Mouse (Mus musculus) hindbrain, embryonic 16.5 days (tissue): ENCODE measurements around the gene Ddn. TPM values are rescaled to one million over a fixed set of nuclear protein-coding genes. Genes with fewer than 3 reads are reported as not detected.

Source experiments
- ATAC-seq: fragments of 200-750 bp; cut with Nextera tagmentation; 2 replicates; pipeline ENCODE4 v1.8.0; 2017; ENCODE audit warnings: moderate TSS enrichment, moderate library complexity
- H3K27ac ChIP-seq: fragments of 300-500 bp; sonication (generic); 2 replicates; pipeline ENCODE4 v1.5.1; 2014; ENCODE audit warnings: low read depth, mild to moderate bottlenecking, control low read depth, low read length, moderate library complexity
- H3K27me3 ChIP-seq: fragments of 300-500 bp; sonication (generic); replicated peaks from 2 replicates; pipeline ENCODE4 v1.6.1; 2014; ENCODE audit warnings: low read length; ENCODE audit not compliant: control insufficient read depth, insufficient read depth
- H3K36me3 ChIP-seq: fragments of 300-500 bp; sonication (generic); 2 replicates; pipeline ENCODE4 v1.6.1; 2014; ENCODE audit warnings: mild to moderate bottlenecking, low read length, moderate library complexity, mixed read lengths; ENCODE audit not compliant: control insufficient read depth, insufficient read depth
- H3K4me1 ChIP-seq: fragments of 300-500 bp; sonication (generic); 2 replicates; pipeline ENCODE4 v1.6.1; 2014; ENCODE audit warnings: low read depth, low read length; ENCODE audit not compliant: control insufficient read depth, insufficient read depth
- H3K4me2 ChIP-seq: fragments of 300-500 bp; sonication (generic); 2 replicates; pipeline ENCODE4 v1.6.1; 2014; ENCODE audit warnings: mild to moderate bottlenecking, low read length, control low read depth, moderate library complexity
- H3K4me3 ChIP-seq: fragments of 300-500 bp; sonication (generic); 2 replicates; pipeline ENCODE4 v1.5.1; 2014; ENCODE audit warnings: mild to moderate bottlenecking, low read length, control low read depth, moderate library complexity
- H3K9ac ChIP-seq: fragments of 300-500 bp; sonication (generic); 2 replicates; pipeline ENCODE4 v1.6.1; 2014; ENCODE audit warnings: low read depth, mild to moderate bottlenecking, control low read depth, low read length, moderate library complexity
- H3K9me3 ChIP-seq: fragments of 300-500 bp; sonication (generic); 2 replicates; pipeline ENCODE4 v1.6.1; 2014; ENCODE audit warnings: mild to moderate bottlenecking, low read length, moderate library complexity; ENCODE audit not compliant: control insufficient read depth
- WGBS: fragments of 180-500 bp; shearing (Covaris S2); extraction: QIAGEN DNeasy Blood & Tissue Kit; methylation state at CpG from one replicate; pipeline ENCODE4 v1.1.7; 2014; 5-methylcytosine and 5-hydroxymethylcytosine counted together
- polyA plus RNA-seq: library from polyadenylated mRNA; unstranded; fragments of >200 nt; fragmentation: Nextera tagmentation; extraction: Ambion mirVana; gene quantifications from 2 replicates; pipeline ENCODE4 v1.2.1, GENCODE M21; 2015

Gene Ddn
- polyA plus RNA-seq: 0.30 and 0.31 TPM in 2 replicates

GRCm38 (mm10) chr15:98809390-98809789 lies at the start of gene Ddn:
Ddn (minus strand) TSS chr15:98809490.
- WGBS: 48% methylated on average over 3 of the region's 3 CpGs
- H3K27me3 ChIP-seq: peaks cover 42% of the 10 kb centered on the region
- ATAC-seq: no peak

GRCm38 (mm10) chr15:98854214-98854613 lies 44.9 kb upstream of the Ddn start:
- no peaks in the 10 kb centered on the region for H3K9me3 ChIP-seq

More at GRCm38 (mm10) chr15:98809390-98809789, at the start of gene Ddn:
- Histone ChIP-seq H3K4me3 (peak within 1 kb of the TSS; percentile 55), H3K36me3 (peaks cover 10% of the 10 kb centered on the region), H3K27ac (no peak within 1 kb of the TSS), H3K9me3 (no peaks in the 10 kb centered on the region), H3K4me1 (peaks cover 39% of the 10 kb centered on the region), H3K9ac (peak within 1 kb of the TSS; percentile 63), H3K4me2 (peak within 1 kb of the TSS; percentile 84)

GRCm38 (mm10) chr15:98853161-98853937 lies 44.1 kb upstream of the Ddn start:
- Histone ChIP-seq H3K4me3 (no peak overlapping the region), H3K27me3 (no peaks in the 10 kb centered on the region), H3K4me2 (no peak overlapping the region), H3K9ac (no peak overlapping the region), H3K27ac (no peak overlapping the region), H3K4me1 (no peaks in the 10 kb centered on the region), H3K9me3 (no peaks in the 10 kb centered on the region), H3K36me3 (peaks cover 90% of the 10 kb centered on the region)
- 95% methylated on average over 28 of the region's 28 CpGs for WGBS
- no peak for ATAC-seq

More at GRCm38 (mm10) chr15:98854214-98854613, 44.9 kb upstream of the Ddn start:
- Histone ChIP-seq H3K27ac (no peak overlapping the region), H3K9ac (no peak overlapping the region), H3K4me1 (no peaks in the 10 kb centered on the region), H3K4me2 (no peak overlapping the region), H3K27me3 (no peaks in the 10 kb centered on the region), H3K36me3 (peaks cover 85% of the 10 kb centered on the region), H3K4me3 (no peak overlapping the region)
- WGBS: 95% methylated on average over 16 of the region's 16 CpGs
- no peak for ATAC-seq

GRCm38 (mm10) chr15:98852733-98853132 lies 43.4 kb upstream of the Ddn start:
- no peak overlapping the region for H3K4me2 ChIP-seq
- peaks cover 86% of the 10 kb centered on the region for H3K36me3 ChIP-seq
- no peak overlapping the region for H3K9ac ChIP-seq
- 92% methylated on average over 9 of the region's 9 CpGs for WGBS
- H3K4me3 ChIP-seq: no peak overlapping the region
- no peaks in the 10 kb centered on the region for H3K4me1 ChIP-seq
- no peak for ATAC-seq
- no peaks in the 10 kb centered on the region for H3K27me3 ChIP-seq
- no peak overlapping the region for H3K27ac ChIP-seq
- no peaks in the 10 kb centered on the region for H3K9me3 ChIP-seq

- no peak overlapping the region for H3K27ac ChIP-seq
- H3K4me2 ChIP-seq: no peak overlapping the region
- no peak overlapping the region for H3K9ac ChIP-seq
- no peak overlapping the region for H3K4me3 ChIP-seq
- H3K36me3 ChIP-seq: peaks cover 86% of the 10 kb centered on the region
- no peak for ATAC-seq
- H3K4me1 ChIP-seq: no peaks in the 10 kb centered on the region
- no peaks in the 10 kb centered on the region for H3K27me3 ChIP-seq
- no peaks in the 10 kb centered on the region for H3K9me3 ChIP-seq
- 94% methylated on average over 9 of the region's 9 CpGs for WGBS
Measured at GRCm38 (mm10) chr15:98852071-98852470, 42.8 kb upstream of the Ddn start.

- H3K27ac ChIP-seq: no peak overlapping the region
- H3K27me3 ChIP-seq: no peaks in the 10 kb centered on the region
- H3K4me2 ChIP-seq: no peak overlapping the region
- no peak for ATAC-seq
- H3K9me3 ChIP-seq: no peaks in the 10 kb centered on the region
- H3K36me3 ChIP-seq: peaks cover 87% of the 10 kb centered on the region
- 92% methylated on average over 21 of the region's 21 CpGs for WGBS
- no peak overlapping the region for H3K4me3 ChIP-seq
- no peak overlapping the region for H3K9ac ChIP-seq
- H3K4me1 ChIP-seq: no peaks in the 10 kb centered on the region
Measured at GRCm38 (mm10) chr15:98851229-98851818, 42.0 kb upstream of the Ddn start.

GRCm38 (mm10) chr15:98850668-98851067 lies 41.4 kb upstream of the Ddn start:
- WGBS: 89% methylated on average over 14 of the region's 14 CpGs
- ATAC-seq: no peak
- H3K27me3 ChIP-seq: no peaks in the 10 kb centered on the region

GRCm38 (mm10) chr15:98849956-98850600 lies 40.8 kb upstream of the Ddn start:
- Histone ChIP-seq H3K4me2 (no peak overlapping the region), H3K9me3 (no peaks in the 10 kb centered on the region), H3K36me3 (peaks cover 88% of the 10 kb centered on the region), H3K27me3 (no peaks in the 10 kb centered on the region), H3K27ac (no peak overlapping the region), H3K9ac (no peak overlapping the region), H3K4me3 (no peak overlapping the region), H3K4me1 (no peaks in the 10 kb centered on the region)
- WGBS: 92% methylated on average over 16 of the region's 16 CpGs
- ATAC-seq: no peak

More at GRCm38 (mm10) chr15:98850668-98851067, 41.4 kb upstream of the Ddn start:
- H3K4me2 ChIP-seq: no peak overlapping the region
- H3K9ac ChIP-seq: no peak overlapping the region
- peaks cover 88% of the 10 kb centered on the region for H3K36me3 ChIP-seq
- no peaks in the 10 kb centered on the region for H3K9me3 ChIP-seq
- no peak overlapping the region for H3K27ac ChIP-seq
- no peak overlapping the region for H3K4me3 ChIP-seq
- H3K4me1 ChIP-seq: no peaks in the 10 kb centered on the region

- WGBS: 93% methylated on average over 11 of the region's 11 CpGs
Measured at GRCm38 (mm10) chr15:98849165-98849564, 39.9 kb upstream of the Ddn start.

More at GRCm38 (mm10) chr15:98849165-98849564, 39.9 kb upstream of the Ddn start:
- Histone ChIP-seq H3K9me3 (no peaks in the 10 kb centered on the region), H3K27me3 (no peaks in the 10 kb centered on the region), H3K4me1 (no peaks in the 10 kb centered on the region), H3K9ac (no peak overlapping the region), H3K4me2 (no peak overlapping the region), H3K4me3 (no peak overlapping the region), H3K27ac (no peak overlapping the region), H3K36me3 (peaks cover 88% of the 10 kb centered on the region)
- no peak for ATAC-seq
